Comparison of ENCODE assay signal across 9 mouse cellular contexts in the genomic region with DNA sequence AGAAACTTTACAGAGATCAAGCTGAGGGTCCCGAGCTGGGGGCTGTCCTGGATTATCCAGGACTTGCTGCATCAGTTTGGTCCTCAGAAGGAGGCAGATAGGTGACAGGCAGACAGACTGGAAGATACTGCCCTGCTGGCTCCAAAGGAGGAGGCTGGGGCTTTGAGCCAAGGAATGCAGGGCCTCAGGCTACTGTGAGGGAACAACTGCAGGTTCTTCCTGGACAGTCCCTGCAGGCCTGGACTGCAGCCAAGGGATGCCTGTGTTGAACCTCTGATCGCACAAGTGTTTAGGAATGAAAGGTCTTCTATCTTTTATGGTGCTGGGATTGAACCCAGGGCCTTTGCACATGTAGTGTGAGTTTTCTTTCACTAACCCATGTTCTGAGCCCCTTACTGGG. TPM values are rescaled to one million over a fixed set of nuclear protein-coding genes. Genes with fewer than 3 reads are reported as not detected.
DNase-seq lines count a peak whose midpoint lies in the region; ATAC-seq and TF ChIP-seq lines count a peak whose summit lies in the region.
"Had no signal": no experiment of that assay in that cellular context is flagged by ENCODE, and none has a peak within 500 bp of the region (broad histone marks: within the 10 kb centered on the region; RNA-seq: fewer than 3 reads in every experiment).

No protein-coding gene starts in this region.

- no peak for TF ChIP-seq EP300 in heart, adult 2 months (IDR thresholded peaks at IDR 0.05; ENCODE audit: insufficient read depth, low read depth, low read length)

- TF ChIP-seq CTCF in heart, adult 2 months (IDR thresholded peaks at IDR 0.05), result no peak

- no peak for ATAC-seq in heart, embryonic 13.5 days (ENCODE audit: extremely low read depth, insufficient number of reproducible peaks, low FRiP score, low TSS enrichment)
- no peak for ATAC-seq in limb, embryonic 14.5 days (ENCODE audit: low FRiP score, low read depth)
- no peak for ATAC-seq in erythroblast, adult 5-6 weeks (replicated peaks; ENCODE audit: low FRiP score, poor library complexity, severe bottlenecking)

- 36% methylated on average over 2 of the region's 2 CpGs for WGBS in heart, adult 2 months
- 7% methylated on average over 2 of the region's 2 CpGs for WGBS in heart, embryonic 13.5 days
- WGBS in limb, embryonic 14.5 days, result 28% methylated on average over 2 of the region's 2 CpGs

- peaks cover 10% of the 10 kb centered on the region for H3K4me1 ChIP-seq in heart, adult 2 months (ENCODE audit: control insufficient read depth, insufficient read depth, low read length)
- peaks cover 47% of the 10 kb centered on the region for H3K4me1 ChIP-seq in heart, embryonic 13.5 days
- H3K4me1 ChIP-seq in limb, embryonic 14.5 days (ENCODE audit: control insufficient read depth, insufficient read depth, low read length), result peaks cover 12% of the 10 kb centered on the region

- TF ChIP-seq POLR2A in heart, adult 2 months (IDR thresholded peaks at IDR 0.05; ENCODE audit: insufficient read depth, low read depth, low read length), result no peak
- no peak for TF ChIP-seq POLR2A in limb, embryonic 14.5 days (IDR thresholded peaks at IDR 0.05; ENCODE audit: borderline replicate concordance, extremely low read depth, insufficient read depth, insufficient read length)

- H3K27me3 ChIP-seq in heart, adult 2 months (ENCODE audit: control insufficient read depth, insufficient read depth, low read length), result no peaks in the 10 kb centered on the region
- 0 out of 2 replicates have a peak, but pooled peaks cover 10% of the 10 kb centered on the region for H3K27me3 ChIP-seq in heart, embryonic 13.5 days (replicated peaks)
- H3K27me3 ChIP-seq in limb, embryonic 14.5 days (ENCODE audit: control insufficient read depth, insufficient read depth, low read length), result no peaks in the 10 kb centered on the region

- peak in 1 of 2 experiments; percentile 57 for DNase-seq in heart, adult 2 months
- no peak for DNase-seq in heart, postnatal 25 days (ENCODE audit: low spot score)
- DNase-seq in Muller cell, postnatal 12 days (ENCODE audit: inconsistent ontology term), result peak; percentile 92
- peak; percentile 66 for DNase-seq in limb, embryonic 14.5 days (ENCODE audit: low spot score)
- no peak for DNase-seq in frontal cortex, adult 2 months (ENCODE audit: extremely low spot score in 1 of 2, low spot score in 1 of 2)
- DNase-seq in right cerebral cortex, adult 18-20 months, result no peak

- no peak overlapping the region for H3K4me2 ChIP-seq in heart, embryonic 13.5 days
- no peak overlapping the region for H3K4me2 ChIP-seq in limb, embryonic 14.5 days (replicated peaks; ENCODE audit: low read depth, low read length, severe bottlenecking)

- intact Hi-C loops in heart, adult 2 months (cut with DNase I), result no loop called here
- intact Hi-C loops in heart, postnatal 25 days (cut with DNase I), result no loop called here

- H3K4me3 ChIP-seq in heart, adult 2 months, result no peak overlapping the region
- no peak overlapping the region for H3K4me3 ChIP-seq in heart, embryonic 13.5 days
- no peak overlapping the region for H3K4me3 ChIP-seq in limb, embryonic 14.5 days (replicated peaks; ENCODE audit: low read length)
- H3K4me3 ChIP-seq: midbrain, embryonic 10.5 days had no signal

- no peak overlapping the region for H3K9ac ChIP-seq in heart, adult 2 months (ENCODE audit: low read depth, low read length)
- H3K9ac ChIP-seq in heart, embryonic 13.5 days, result peak overlapping the region; percentile 44; the same call in 1 of the 2 replicates
- H3K9ac ChIP-seq in limb, embryonic 14.5 days (ENCODE audit: low read depth, low read length, severe bottlenecking), result no peak overlapping the region; the same call in 1 of the 2 replicates

- no peaks in the 10 kb centered on the region for H3K9me3 ChIP-seq in heart, embryonic 13.5 days
- H3K9me3 ChIP-seq in limb, embryonic 14.5 days (ENCODE audit: control insufficient read depth, low read length), result no peaks in the 10 kb centered on the region
- H3K9me3 ChIP-seq: midbrain, embryonic 10.5 days had no signal

- H3K79me2 ChIP-seq in heart, adult 2 months (replicated peaks; ENCODE audit: control insufficient read depth, insufficient read depth, low read length), result no peaks in the 10 kb centered on the region

- H3K27ac ChIP-seq in heart, adult 2 months, result peak overlapping the region; percentile 42
- peak overlapping the region; percentile 78 for H3K27ac ChIP-seq in heart, embryonic 13.5 days (replicated peaks)
- H3K27ac ChIP-seq in limb, embryonic 14.5 days (replicated peaks; ENCODE audit: low read depth, low read length), result no peak overlapping the region
- H3K27ac ChIP-seq: midbrain, embryonic 10.5 days had no signal

- no peaks in the 10 kb centered on the region for H3K36me3 ChIP-seq in heart, adult 2 months (ENCODE audit: control insufficient read depth, insufficient read depth, low read length)
- no peaks in the 10 kb centered on the region for H3K36me3 ChIP-seq in heart, embryonic 13.5 days
- H3K36me3 ChIP-seq in limb, embryonic 14.5 days (ENCODE audit: control insufficient read depth, insufficient read depth, low read length), result no peaks in the 10 kb centered on the region
- H3K36me3 ChIP-seq: midbrain, embryonic 10.5 days had no signal

RNA-seq across cellular contexts. Expression of a gene that starts 17.9 kb away (rescaled TPM):
- total RNA-seq in heart, adult 2 months (2021), result 10 to 100 TPM; 10.9 to 13.9 TPM
- polyA plus RNA-seq in heart, adult 2 months (2012; rRNA removed), result 10.0 and 10.1 TPM in 2 replicates
- total RNA-seq in heart, postnatal 25 days (2021), result 10 to 100 TPM in 1 of 2 experiments, 1 to 10 TPM in 1; 8.2 to 14.1 TPM
- 29.2 and 33.9 TPM in 2 replicates for polyA plus RNA-seq in heart, embryonic 13.5 days (2015; fragmentation: Nextera tagmentation; extraction: Ambion mirVana)
- 46.2 and 52.2 TPM in 2 replicates for polyA plus RNA-seq in limb, embryonic 14.5 days (2012; rRNA removed)
- 33.8 and 36.6 TPM in 2 replicates for polyA plus RNA-seq in limb, embryonic 14.5 days (2014; fragmentation: Nextera tagmentation; extraction: Ambion mirVana)
- polyA plus RNA-seq in frontal cortex, adult 2 months (2012; rRNA removed), result 20.7 and 26.0 TPM in 2 replicates
- total RNA-seq in erythroblast, adult 5-6 weeks (2015; ENCODE audit: low replicate concordance), result 2.3 and 10.6 TPM in 2 replicates
- total RNA-seq in erythroblast, adult 5-6 weeks (2017; ENCODE audit: low replicate concordance), result 3.2 and 4.9 TPM in 2 replicates

RNA-seq across cellular contexts. Expression of a gene that starts 29.8 kb away (rescaled TPM):
- 1 to 10 TPM; 3.6 to 5.4 TPM for total RNA-seq in heart, adult 2 months (2021)
- 5.4 and 7.4 TPM in 2 replicates for polyA plus RNA-seq in heart, adult 2 months (2012; rRNA removed)
- 1 to 10 TPM; 4.6 to 5.6 TPM for total RNA-seq in heart, postnatal 25 days (2021)
- 24.8 and 26.7 TPM in 2 replicates for polyA plus RNA-seq in heart, embryonic 13.5 days (2015; fragmentation: Nextera tagmentation; extraction: Ambion mirVana)
- 75.9 and 77.5 TPM in 2 replicates for polyA plus RNA-seq in limb, embryonic 14.5 days (2012; rRNA removed)
- polyA plus RNA-seq in limb, embryonic 14.5 days (2014; fragmentation: Nextera tagmentation; extraction: Ambion mirVana), result 19.1 and 21.5 TPM in 2 replicates
- polyA plus RNA-seq in frontal cortex, adult 2 months (2012; rRNA removed), result 24.3 and 25.9 TPM in 2 replicates
- total RNA-seq in erythroblast, adult 5-6 weeks (2015; ENCODE audit: low replicate concordance), result 2.7 and 7.3 TPM in 2 replicates
- 9.3 and 9.7 TPM in 2 replicates for total RNA-seq in erythroblast, adult 5-6 weeks (2017; ENCODE audit: low replicate concordance)

RNA-seq across cellular contexts. Expression of a gene that starts 47.0 kb away (rescaled TPM):
- 100 to 1,000 TPM; 126 to 133 TPM for total RNA-seq in heart, adult 2 months (2021)
- polyA plus RNA-seq in heart, adult 2 months (2012; rRNA removed), result 151 and 188 TPM in 2 replicates
- 100 to 1,000 TPM; 143 to 148 TPM for total RNA-seq in heart, postnatal 25 days (2021)
- polyA plus RNA-seq in heart, embryonic 13.5 days (2015; fragmentation: Nextera tagmentation; extraction: Ambion mirVana), result 285 and 314 TPM in 2 replicates
- 187 and 229 TPM in 2 replicates for polyA plus RNA-seq in limb, embryonic 14.5 days (2012; rRNA removed)
- 330 and 335 TPM in 2 replicates for polyA plus RNA-seq in limb, embryonic 14.5 days (2014; fragmentation: Nextera tagmentation; extraction: Ambion mirVana)
- polyA plus RNA-seq in frontal cortex, adult 2 months (2012; rRNA removed), result 192 and 231 TPM in 2 replicates
- total RNA-seq in erythroblast, adult 5-6 weeks (2015; ENCODE audit: low replicate concordance), result 12.1 and 17.6 TPM in 2 replicates
- 14.1 and 24.7 TPM in 2 replicates for total RNA-seq in erythroblast, adult 5-6 weeks (2017; ENCODE audit: low replicate concordance)

Comparison
In these comparisons a context has a peak if more than half of its experiments do, and no peak if none do; other contexts are left out.
1. DNase-seq: peak in Muller cell, postnatal 12 days (single experiment) and limb, embryonic 14.5 days (single experiment); none in heart, postnatal 25 days (single experiment), frontal cortex, adult 2 months (0 of 2) and right cerebral cortex, adult 18-20 months (single experiment).